Mouse (Mus musculus): Measurements from ENCODE around the gene Lrrc38. TPM values are rescaled to one million over a fixed set of nuclear protein-coding genes. Genes with fewer than 3 reads are reported as not detected.

Lrrc38 gene
- polyA plus RNA-seq, 1 experiment from 2014 or later: 0.38 TPM

DNA sequence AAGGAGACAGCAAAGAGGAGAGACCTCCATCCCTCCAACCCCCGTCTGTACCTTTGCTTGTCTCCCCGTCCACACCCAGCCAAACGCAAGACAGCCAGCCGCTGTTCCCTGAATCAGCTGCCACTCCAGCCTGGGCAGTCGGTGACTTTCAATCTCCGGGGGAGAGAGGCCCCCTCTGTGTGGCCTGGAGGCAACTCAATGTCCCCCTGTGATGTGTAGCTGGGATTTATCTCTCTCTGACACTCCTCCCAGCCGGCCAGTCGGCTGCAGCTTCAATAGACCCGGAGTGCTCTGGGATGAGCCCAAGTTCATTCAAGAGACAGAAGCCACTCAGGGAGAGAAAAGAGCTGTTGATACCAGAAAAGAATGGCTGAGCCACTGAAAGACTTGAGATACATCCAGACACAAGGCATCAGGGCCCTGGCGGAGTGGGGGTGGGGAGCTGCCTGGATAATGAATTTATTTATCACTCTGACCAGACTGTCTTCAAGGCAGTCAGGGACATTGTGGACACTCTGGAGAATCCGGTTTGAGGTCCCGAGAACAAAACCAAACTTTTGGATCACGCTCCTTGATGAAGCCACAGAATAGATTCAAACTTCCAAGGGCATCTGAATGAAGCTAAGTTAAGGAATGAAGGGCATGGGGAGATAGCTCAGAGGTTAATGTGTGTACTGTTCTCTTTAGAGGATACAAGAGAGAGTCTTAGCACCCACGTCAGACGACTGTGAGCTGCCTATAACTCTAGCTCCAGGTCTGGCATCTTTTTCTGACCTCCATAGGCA lies 30.6 kb downstream of the Lrrc38 start:
- 15% methylated on average over 15 of the region's 15 CpGs for WGBS
- ATAC-seq: peak; percentile 72
- no peak overlapping the region for H3K9ac ChIP-seq (ENCODE audit: low read depth, low read length)

DNA sequence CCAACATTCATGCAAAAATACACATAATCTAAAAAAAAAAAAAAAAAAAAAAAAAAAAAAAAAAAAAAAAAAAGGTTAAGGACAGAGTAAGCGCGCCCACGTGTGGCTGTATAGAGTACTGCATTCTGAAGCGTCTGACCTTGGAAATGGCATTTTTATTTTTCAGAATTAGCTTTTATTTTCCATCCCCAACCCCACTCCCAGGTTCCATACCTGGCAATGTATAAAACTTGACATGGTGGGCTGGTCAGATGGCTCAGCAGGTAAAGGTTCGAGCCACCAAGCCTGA lies 31.1 kb downstream of the Lrrc38 start:
- under 1% methylated on average over 5 of the region's 5 CpGs for WGBS
- Histone ChIP-seq H3K4me3 (ENCODE audit: low read length) (no peak overlapping the region), H3K4me2 (ENCODE audit: low read length) (no peak overlapping the region), H3K27ac (ENCODE audit: low read depth, low read length) (no peak overlapping the region), H3K9me3 (ENCODE audit: control insufficient read depth, low read length) (no peaks in the 10 kb centered on the region), H3K27me3 (replicated peaks; ENCODE audit: control insufficient read depth, insufficient read depth, low read length) (no peaks in the 10 kb centered on the region; the same call in 1 of the 2 replicates), H3K36me3 (ENCODE audit: control insufficient read depth, insufficient read depth, low read length) (no peaks in the 10 kb centered on the region), H3K9ac (ENCODE audit: low read depth, low read length) (no peak overlapping the region), H3K4me1 (ENCODE audit: control insufficient read depth, insufficient read depth, low read depth, low read length) (peaks cover 12% of the 10 kb centered on the region; the same call in 1 of the 2 replicates)
- ATAC-seq: no peak

More for the DNA sequence above, 30.6 kb downstream of the Lrrc38 start:
- Histone ChIP-seq H3K9me3 (ENCODE audit: control insufficient read depth, low read length) (no peaks in the 10 kb centered on the region), H3K27me3 (replicated peaks; ENCODE audit: control insufficient read depth, insufficient read depth, low read length) (no peaks in the 10 kb centered on the region), H3K4me2 (ENCODE audit: low read length) (peak overlapping the region; percentile 27), H3K27ac (ENCODE audit: low read depth, low read length) (no peak overlapping the region), H3K4me1 (ENCODE audit: control insufficient read depth, insufficient read depth, low read depth, low read length) (peaks cover 12% of the 10 kb centered on the region; the same call in 1 of the 2 replicates), H3K4me3 (ENCODE audit: low read length) (no peak overlapping the region), H3K36me3 (ENCODE audit: control insufficient read depth, insufficient read depth, low read length) (no peaks in the 10 kb centered on the region)

DNA sequence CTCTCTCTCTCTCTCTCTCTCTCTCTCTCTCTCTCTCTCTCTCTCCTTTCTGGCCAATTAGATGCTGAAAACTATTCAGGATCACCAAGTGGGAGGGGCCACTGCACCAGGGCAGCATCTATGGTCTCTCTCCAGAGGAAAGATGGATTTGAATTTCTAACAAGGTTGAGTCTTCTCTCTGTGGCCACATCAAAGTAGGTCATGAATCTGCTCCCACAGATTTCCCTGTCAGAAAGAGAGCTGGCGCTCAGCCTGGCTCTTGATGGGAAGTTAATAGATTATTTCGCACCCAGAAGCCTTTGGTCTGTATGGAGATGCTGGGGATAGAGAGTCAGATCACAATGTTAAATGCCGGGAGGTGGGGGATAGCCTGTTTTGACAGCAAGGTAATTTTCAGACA lies 32.6 kb downstream of the Lrrc38 start:
- Histone ChIP-seq H3K27ac (ENCODE audit: low read depth, low read length) (no peak overlapping the region), H3K36me3 (ENCODE audit: control insufficient read depth, insufficient read depth, low read length) (no peaks in the 10 kb centered on the region), H3K4me3 (ENCODE audit: low read length) (no peak overlapping the region), H3K9me3 (ENCODE audit: control insufficient read depth, low read length) (no peaks in the 10 kb centered on the region), H3K9ac (ENCODE audit: low read depth, low read length) (no peak overlapping the region; the same call in 1 of the 2 replicates), H3K27me3 (replicated peaks; ENCODE audit: control insufficient read depth, insufficient read depth, low read length) (no peaks in the 10 kb centered on the region; the same call in 1 of the 2 replicates), H3K4me2 (ENCODE audit: low read length) (no peak overlapping the region), H3K4me1 (ENCODE audit: control insufficient read depth, insufficient read depth, low read depth, low read length) (peaks cover 12% of the 10 kb centered on the region; the same call in 1 of the 2 replicates)
- ATAC-seq: no peak
- 42% methylated on average over 3 of the region's 3 CpGs for WGBS

DNA sequence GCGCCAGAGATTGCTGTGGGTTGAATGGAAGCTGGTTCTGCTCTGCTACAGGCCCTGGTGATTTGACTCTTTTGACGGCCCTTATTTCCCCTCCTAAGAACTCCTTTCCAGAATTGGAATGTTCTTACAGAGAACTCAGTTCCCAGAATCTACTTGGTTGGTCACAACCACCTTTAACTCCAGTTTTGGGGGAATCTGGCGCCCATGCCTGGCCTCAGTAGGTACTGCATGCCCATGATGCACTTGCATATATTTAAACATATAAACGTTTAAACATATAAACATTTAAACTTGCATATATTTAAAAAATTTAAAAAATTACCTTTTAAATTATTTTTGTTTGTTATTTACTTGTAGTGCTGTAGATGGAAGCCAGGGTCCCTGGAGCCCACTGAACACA lies 34.1 kb downstream of the Lrrc38 start:
- ATAC-seq: no peak
- Histone ChIP-seq H3K4me2 (ENCODE audit: low read length) (no peak overlapping the region), H3K27me3 (replicated peaks; ENCODE audit: control insufficient read depth, insufficient read depth, low read length) (no peaks in the 10 kb centered on the region; the same call in 1 of the 2 replicates), H3K27ac (ENCODE audit: low read depth, low read length) (no peak overlapping the region), H3K4me3 (ENCODE audit: low read length) (no peak overlapping the region), H3K9ac (ENCODE audit: low read depth, low read length) (no peak overlapping the region), H3K4me1 (ENCODE audit: control insufficient read depth, insufficient read depth, low read depth, low read length) (peaks cover 12% of the 10 kb centered on the region; the same call in 1 of the 2 replicates), H3K36me3 (ENCODE audit: control insufficient read depth, insufficient read depth, low read length) (no peaks in the 10 kb centered on the region), H3K9me3 (ENCODE audit: control insufficient read depth, low read length) (no peaks in the 10 kb centered on the region)
- WGBS: 49% methylated on average over 4 of the region's 4 CpGs

DNA sequence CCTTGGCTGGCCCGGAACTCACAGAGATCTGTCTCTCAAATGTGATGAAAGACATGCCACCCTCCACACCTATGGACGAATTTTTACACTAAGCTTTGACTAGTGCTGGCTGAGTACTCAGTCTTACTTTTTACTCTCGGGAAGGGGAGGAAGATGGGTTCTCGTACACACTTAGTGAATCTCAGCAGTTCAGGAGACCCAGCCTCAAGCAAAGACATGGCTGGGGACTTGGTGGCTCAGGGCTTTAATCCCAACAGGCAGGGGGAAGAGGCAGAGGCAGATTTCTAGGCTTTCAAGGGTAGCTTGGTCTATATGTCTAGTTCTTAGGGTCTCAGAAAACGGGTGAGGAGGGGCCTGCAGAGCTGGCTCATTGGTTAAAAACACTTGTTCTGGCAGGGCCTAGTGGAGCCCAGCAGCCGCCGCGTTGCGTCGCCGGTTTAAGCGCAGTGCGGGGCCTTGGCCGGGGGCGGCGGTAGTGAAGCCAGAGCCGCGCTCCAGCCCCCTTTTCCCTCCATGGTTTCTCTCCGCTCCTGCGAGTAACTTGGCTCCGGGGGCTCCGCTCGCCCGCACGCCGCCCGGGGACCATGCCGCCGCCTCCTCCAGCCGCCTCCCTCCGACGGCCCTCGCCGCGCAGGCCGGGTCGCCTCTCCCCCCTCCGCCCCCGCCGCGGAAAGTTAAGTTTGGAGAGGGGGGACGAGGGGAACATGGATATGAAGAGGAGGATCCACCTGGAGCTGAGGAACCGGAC lies 39.6 kb downstream of the Lrrc38 start:
- ATAC-seq: peak; percentile 92
- Histone ChIP-seq H3K4me1 (ENCODE audit: control insufficient read depth, insufficient read depth, low read depth, low read length) (peaks cover 2% of the 10 kb centered on the region; the same call in 1 of the 2 replicates), H3K4me3 (ENCODE audit: low read length) (peak overlapping the region; percentile 43), H3K27ac (ENCODE audit: low read depth, low read length) (no peak overlapping the region), H3K9ac (ENCODE audit: low read depth, low read length) (peak overlapping the region; percentile 52), H3K27me3 (replicated peaks; ENCODE audit: control insufficient read depth, insufficient read depth, low read length) (no peaks in the 10 kb centered on the region; the same call in 1 of the 2 replicates), H3K9me3 (ENCODE audit: control insufficient read depth, low read length) (no peaks in the 10 kb centered on the region; the same call in 1 of the 2 replicates), H3K36me3 (ENCODE audit: control insufficient read depth, insufficient read depth, low read length) (no peaks in the 10 kb centered on the region), H3K4me2 (ENCODE audit: low read length) (peak overlapping the region; percentile 61)
- WGBS: 10% methylated on average over 32 of the region's 43 CpGs

DNA sequence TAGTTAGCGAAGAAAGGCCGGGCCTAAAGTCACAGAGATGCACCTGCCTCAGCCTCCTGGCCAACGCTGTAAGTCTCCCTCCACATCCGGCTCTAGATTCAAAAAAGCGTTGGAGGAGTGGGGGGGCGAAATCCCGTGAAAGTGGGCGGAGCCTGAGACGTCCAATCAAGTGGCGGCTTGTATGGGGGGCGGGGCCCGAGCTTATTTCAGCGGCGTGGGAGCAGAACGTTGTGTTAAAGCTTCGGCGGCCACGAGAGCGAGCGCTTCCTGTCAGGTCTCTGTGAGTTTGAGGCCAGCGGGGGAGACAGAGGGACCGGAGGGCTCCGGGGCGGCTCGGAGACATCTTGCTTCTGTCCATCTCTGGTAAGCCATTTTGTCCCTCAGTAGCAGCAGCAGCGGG lies 44.6 kb downstream of the Lrrc38 start, which contains the start of gene Pramel1:
Gene Pramel1, plus strand, starts transcription at position 248 of the 400 bp plus-strand sequence.
- no peak within 1 kb of the TSS for H3K27ac ChIP-seq (ENCODE audit: low read depth, low read length)

DNA sequence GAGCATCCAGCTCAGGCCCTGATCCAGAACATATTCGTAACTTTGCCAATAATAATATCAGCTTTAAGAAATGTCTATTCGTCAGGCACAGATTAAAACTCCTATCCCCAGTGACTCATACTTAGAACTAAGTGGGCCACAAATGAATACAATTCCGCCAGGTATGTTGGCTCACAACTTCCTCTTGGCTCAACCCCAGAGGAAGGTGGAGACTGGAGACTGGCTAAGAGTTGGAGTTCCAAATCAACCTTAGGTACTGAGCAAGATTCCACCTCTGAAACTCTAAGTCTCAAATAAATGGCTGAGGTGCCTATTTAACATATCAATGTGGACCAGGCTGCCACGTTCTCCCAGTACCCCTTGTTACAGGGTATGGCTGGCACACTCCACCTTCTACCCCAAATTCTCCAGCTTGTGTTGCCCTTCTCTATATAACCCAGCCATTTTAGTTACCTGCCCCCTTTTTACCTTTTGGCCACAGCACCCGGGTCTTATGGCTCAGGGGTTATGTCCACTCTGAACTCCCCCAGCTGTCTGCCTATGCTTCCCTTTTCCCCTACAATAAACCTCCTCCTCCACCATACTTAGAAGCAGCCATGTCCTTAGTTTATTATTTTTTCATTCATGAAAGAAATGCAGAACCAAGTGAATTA lies 62.1 kb downstream of the Lrrc38 start:
- H3K27ac ChIP-seq (ENCODE audit: low read depth, low read length): peak overlapping the region; percentile 91; the same call in 1 of the 2 replicates
- ATAC-seq: peak; percentile 21
- WGBS: 61% methylated on average over 5 of the region's 5 CpGs
- no peaks in the 10 kb centered on the region for H3K27me3 ChIP-seq (replicated peaks; ENCODE audit: control insufficient read depth, insufficient read depth, low read length)
- H3K4me2 ChIP-seq (ENCODE audit: low read length): peak overlapping the region; percentile 51
- no peaks in the 10 kb centered on the region for H3K4me1 ChIP-seq (ENCODE audit: control insufficient read depth, insufficient read depth, low read depth, low read length)
- peak overlapping the region; percentile 65 for H3K4me3 ChIP-seq (ENCODE audit: low read length)
- no peaks in the 10 kb centered on the region for H3K9me3 ChIP-seq (ENCODE audit: control insufficient read depth, low read length)
- peak overlapping the region; percentile 3; the same call in 1 of the 2 replicates for H3K9ac ChIP-seq (ENCODE audit: low read depth, low read length)
- peaks cover 16% of the 10 kb centered on the region for H3K36me3 ChIP-seq (ENCODE audit: control insufficient read depth, insufficient read depth, low read length)

More for the DNA sequence above, 44.6 kb downstream of the Lrrc38 start, which contains the start of gene Pramel1:
- Histone ChIP-seq H3K27me3 (replicated peaks; ENCODE audit: control insufficient read depth, insufficient read depth, low read length) (no peaks in the 10 kb centered on the region), H3K4me3 (ENCODE audit: low read length) (no peak within 1 kb of the TSS), H3K4me2 (ENCODE audit: low read length) (no peak within 1 kb of the TSS), H3K36me3 (ENCODE audit: control insufficient read depth, insufficient read depth, low read length) (no peaks in the 10 kb centered on the region), H3K9ac (ENCODE audit: low read depth, low read length) (no peak within 1 kb of the TSS), H3K9me3 (ENCODE audit: control insufficient read depth, low read length) (no peaks in the 10 kb centered on the region; the same call in 1 of the 2 replicates), H3K4me1 (ENCODE audit: control insufficient read depth, insufficient read depth, low read depth, low read length) (no peaks in the 10 kb centered on the region; the same call in 1 of the 2 replicates)
- no peak for ATAC-seq
- 78% methylated on average over 26 of the region's 26 CpGs for WGBS

DNA sequence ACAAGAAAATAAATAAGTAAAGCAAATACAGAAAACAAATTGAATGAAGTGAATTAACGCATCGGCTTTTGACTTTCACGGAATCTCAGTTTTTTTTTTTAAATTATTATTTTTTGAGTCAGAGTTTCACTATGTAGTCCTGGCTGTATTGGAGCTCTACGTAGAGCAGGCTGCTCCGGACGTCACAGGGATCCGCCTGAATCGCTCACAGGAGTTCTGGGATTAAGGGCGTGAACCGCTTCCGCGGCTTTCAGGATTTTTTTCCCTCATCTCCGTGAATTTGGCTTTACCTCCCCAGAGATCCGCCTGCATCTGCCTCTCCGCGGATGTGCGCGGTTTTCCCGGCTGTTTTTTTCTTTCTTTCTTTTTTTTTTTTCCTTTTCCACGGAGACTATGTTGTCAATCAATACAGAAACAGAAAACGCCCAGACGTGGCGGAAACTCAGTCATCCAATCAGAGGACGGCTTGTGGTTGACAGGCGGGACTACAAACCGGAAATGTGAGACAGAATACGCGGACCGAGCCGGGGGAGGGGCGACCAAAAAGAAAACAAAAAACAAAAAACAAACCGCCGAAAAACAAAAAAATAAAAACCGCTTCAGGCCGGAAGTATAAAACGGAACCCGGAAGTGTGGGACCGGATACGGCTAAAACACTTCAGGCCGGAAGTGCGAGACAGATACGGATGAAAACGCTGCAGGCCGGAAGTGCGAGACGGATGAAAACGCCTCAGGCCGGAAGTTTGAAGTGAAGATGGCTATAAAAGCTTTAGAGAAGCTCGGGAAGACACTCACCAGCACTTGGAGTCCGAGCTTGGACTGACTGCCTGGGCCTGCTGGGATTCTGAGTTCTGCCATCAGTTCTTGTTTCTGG lies 62.9 kb downstream of the Lrrc38 start, which contains the start of gene Pramef8:
Gene Pramef8, plus strand, starts transcription at position 208 of the 874 bp plus-strand sequence.
- H3K9ac ChIP-seq (ENCODE audit: low read depth, low read length): peak within 1 kb of the TSS; percentile 70
- H3K27me3 ChIP-seq (replicated peaks; ENCODE audit: control insufficient read depth, insufficient read depth, low read length): no peaks in the 10 kb centered on the region
- WGBS: 1% methylated on average over 50 of the region's 50 CpGs
- peak within 1 kb of the TSS; percentile 91 for H3K27ac ChIP-seq (ENCODE audit: low read depth, low read length)
- ATAC-seq: peak; percentile 96
- H3K4me1 ChIP-seq (ENCODE audit: control insufficient read depth, insufficient read depth, low read depth, low read length): no peaks in the 10 kb centered on the region
- peak within 1 kb of the TSS; percentile 51 for H3K4me2 ChIP-seq (ENCODE audit: low read length)
- H3K4me3 ChIP-seq (ENCODE audit: low read length): peak within 1 kb of the TSS; percentile 65
- H3K9me3 ChIP-seq (ENCODE audit: control insufficient read depth, low read length): no peaks in the 10 kb centered on the region
- H3K36me3 ChIP-seq (ENCODE audit: control insufficient read depth, insufficient read depth, low read length): peaks cover 22% of the 10 kb centered on the region
